Mouse (Mus musculus): ENCODE results near the gene Pde3a. TPM values are rescaled to one million over a fixed set of nuclear protein-coding genes. Genes with fewer than 3 reads are reported as not detected.

The Pde3a gene
- total and polyA plus RNA-seq, 2 experiments from 2014 or later = 1.2 to 4.9 TPM

DNA sequence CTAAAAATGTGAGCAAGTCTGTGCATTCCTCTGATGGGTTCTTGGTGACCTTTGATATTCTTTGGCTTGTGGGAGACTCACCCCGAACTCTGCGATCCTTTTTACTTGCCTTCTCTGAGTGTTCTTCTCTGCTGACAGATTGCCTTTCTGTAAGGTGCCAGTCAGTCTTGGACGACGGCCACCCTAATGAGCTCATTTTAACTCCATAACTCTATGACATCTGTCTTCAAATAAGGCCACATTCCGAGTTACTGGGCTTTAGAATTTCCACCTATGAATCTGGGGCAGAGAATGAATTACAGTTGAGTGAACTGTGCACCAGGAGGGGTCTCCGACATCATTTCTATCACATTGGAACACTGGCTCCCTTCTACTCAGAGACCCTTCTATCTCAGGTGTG, 176.0 kb downstream of the Pde3a start:
- Histone ChIP-seq H3K9me3 (ENCODE audit: low read length) (no peaks in the 10 kb centered on the region), H3K9ac (no peak overlapping the region), H3K36me3 (ENCODE audit: insufficient read depth) (no peaks in the 10 kb centered on the region), H3K27me3 (ENCODE audit: insufficient read depth, low read length) (no peaks in the 10 kb centered on the region), H3K27ac (ENCODE audit: low read depth, low read length) (no peak overlapping the region), H3K4me1 (ENCODE audit: insufficient read depth) (no peaks in the 10 kb centered on the region), H3K4me2 (ENCODE audit: low read depth) (no peak overlapping the region), H3K4me3 (ENCODE audit: low read depth, low read length) (no peak overlapping the region)
- WGBS = 67% methylated on average over 6 of the region's 6 CpGs
- DNase-seq (no peak), ATAC-seq (no peak)
- no peak for TF ChIP-seq CTCF (IDR thresholded peaks at IDR 0.05; ENCODE audit: low read depth)

- Histone ChIP-seq H3K4me3 (ENCODE audit: low read depth, low read length) (no peak overlapping the region), H3K4me1 (ENCODE audit: insufficient read depth) (no peaks in the 10 kb centered on the region), H3K9me3 (ENCODE audit: low read length) (no peaks in the 10 kb centered on the region), H3K9ac (no peak overlapping the region), H3K4me2 (ENCODE audit: low read depth) (no peak overlapping the region), H3K36me3 (ENCODE audit: insufficient read depth) (no peaks in the 10 kb centered on the region), H3K27ac (ENCODE audit: low read depth, low read length) (no peak overlapping the region), H3K27me3 (ENCODE audit: insufficient read depth, low read length) (no peaks in the 10 kb centered on the region)
- DNase-seq = no peak
- 55% methylated on average over 4 of the region's 4 CpGs for WGBS
- no peak for TF ChIP-seq CTCF (IDR thresholded peaks at IDR 0.05; ENCODE audit: low read depth)
- peak; percentile 77; the same call in 1 of the 2 replicates for ATAC-seq
Observed at GRCm38 (mm10) chr6:141428587-141428986, 179.5 kb downstream of the Pde3a start.

- Histone ChIP-seq H3K36me3 (ENCODE audit: insufficient read depth) (no peaks in the 10 kb centered on the region), H3K27ac (ENCODE audit: low read depth, low read length) (no peak overlapping the region), H3K9ac (no peak overlapping the region), H3K9me3 (ENCODE audit: low read length) (no peaks in the 10 kb centered on the region), H3K27me3 (ENCODE audit: insufficient read depth, low read length) (no peaks in the 10 kb centered on the region), H3K4me2 (ENCODE audit: low read depth) (no peak overlapping the region), H3K4me3 (ENCODE audit: low read depth, low read length) (no peak overlapping the region), H3K4me1 (ENCODE audit: insufficient read depth) (peaks cover 8% of the 10 kb centered on the region; the same call in 1 of the 2 replicates)
- no peak for ATAC-seq
- TF ChIP-seq CTCF (IDR thresholded peaks at IDR 0.05; ENCODE audit: low read depth) = peak; percentile 51
- WGBS = 98% methylated on average over 1 of the region's 1 CpGs
- DNase-seq = no peak
Observed at GRCm38 (mm10) chr6:141430134-141430533, 181.1 kb downstream of the Pde3a start.

GRCm38 (mm10) chr6:141432271-141432974, 183.4 kb downstream of the Pde3a start:
- no peak overlapping the region for H3K4me3 ChIP-seq (ENCODE audit: low read depth, low read length)
- no peak for TF ChIP-seq CTCF (IDR thresholded peaks at IDR 0.05; ENCODE audit: low read depth)
- DNase-seq (no peak), ATAC-seq (no peak)
- H3K27ac ChIP-seq (ENCODE audit: low read depth, low read length) = no peak overlapping the region
- 94% methylated on average over 13 of the region's 13 CpGs for WGBS
- H3K27me3 ChIP-seq (ENCODE audit: insufficient read depth, low read length) = no peaks in the 10 kb centered on the region
- H3K4me2 ChIP-seq (ENCODE audit: low read depth) = no peak overlapping the region
- H3K36me3 ChIP-seq (ENCODE audit: insufficient read depth) = no peaks in the 10 kb centered on the region
- peaks cover 8% of the 10 kb centered on the region; the same call in 1 of the 2 replicates for H3K4me1 ChIP-seq (ENCODE audit: insufficient read depth)
- H3K9me3 ChIP-seq (ENCODE audit: low read length) = no peaks in the 10 kb centered on the region
- H3K9ac ChIP-seq = no peak overlapping the region

GRCm38 (mm10) chr6:141433917-141434756, 185.1 kb downstream of the Pde3a start:
- Histone ChIP-seq H3K4me3 (ENCODE audit: low read depth, low read length) (no peak overlapping the region), H3K9me3 (ENCODE audit: low read length) (no peaks in the 10 kb centered on the region), H3K4me2 (ENCODE audit: low read depth) (no peak overlapping the region), H3K27ac (ENCODE audit: low read depth, low read length) (peak overlapping the region; percentile 66), H3K9ac (no peak overlapping the region), H3K27me3 (ENCODE audit: insufficient read depth, low read length) (no peaks in the 10 kb centered on the region), H3K36me3 (ENCODE audit: insufficient read depth) (no peaks in the 10 kb centered on the region), H3K4me1 (ENCODE audit: insufficient read depth) (peaks cover 8% of the 10 kb centered on the region; the same call in 1 of the 2 replicates)
- 20% methylated on average over 10 of the region's 10 CpGs for WGBS
- DNase-seq (peak; percentile 68), ATAC-seq (peak; percentile 82)
- no peak for TF ChIP-seq CTCF (IDR thresholded peaks at IDR 0.05; ENCODE audit: low read depth)

GRCm38 (mm10) chr6:141435160-141435559, 186.1 kb downstream of the Pde3a start:
- WGBS = 41% methylated on average over 4 of the region's 4 CpGs
- H3K9ac ChIP-seq = no peak overlapping the region
- peak overlapping the region; percentile 66 for H3K27ac ChIP-seq (ENCODE audit: low read depth, low read length)
- DNase-seq (peak; percentile 39), ATAC-seq (0 out of 2 replicates have a peak, but pooled peaks have one; percentile 16)
- no peaks in the 10 kb centered on the region for H3K9me3 ChIP-seq (ENCODE audit: low read length)
- TF ChIP-seq CTCF (IDR thresholded peaks at IDR 0.05; ENCODE audit: low read depth) = no peak
- H3K36me3 ChIP-seq (ENCODE audit: insufficient read depth) = no peaks in the 10 kb centered on the region
- H3K4me2 ChIP-seq (ENCODE audit: low read depth) = no peak overlapping the region
- peaks cover 8% of the 10 kb centered on the region; the same call in 1 of the 2 replicates for H3K4me1 ChIP-seq (ENCODE audit: insufficient read depth)
- H3K27me3 ChIP-seq (ENCODE audit: insufficient read depth, low read length) = no peaks in the 10 kb centered on the region
- no peak overlapping the region for H3K4me3 ChIP-seq (ENCODE audit: low read depth, low read length)

DNA sequence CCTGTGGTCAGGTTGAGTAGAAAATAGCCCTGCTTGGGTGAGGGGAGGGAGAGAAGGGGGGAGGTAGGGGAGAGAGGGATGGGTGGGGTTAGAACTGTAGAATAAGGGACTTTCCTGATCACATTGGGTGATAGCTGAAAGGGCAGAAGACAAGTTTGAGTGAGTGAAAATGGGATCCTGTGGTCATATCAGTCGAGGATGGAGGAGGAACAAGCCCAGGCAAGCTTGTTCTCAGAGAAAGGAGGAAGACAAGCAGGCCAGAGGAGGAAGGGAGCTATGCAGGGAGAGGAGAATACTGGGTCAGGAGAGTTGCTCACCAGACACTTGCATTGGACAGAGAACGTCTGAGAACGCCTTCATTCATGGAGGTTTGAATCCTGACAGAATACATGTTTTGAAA, 190.9 kb downstream of the Pde3a start:
- ATAC-seq (no peak), DNase-seq (no peak)
- TF ChIP-seq CTCF (IDR thresholded peaks at IDR 0.05; ENCODE audit: low read depth) = no peak
- Histone ChIP-seq H3K36me3 (ENCODE audit: insufficient read depth) (no peaks in the 10 kb centered on the region), H3K4me1 (ENCODE audit: insufficient read depth) (no peaks in the 10 kb centered on the region), H3K9me3 (ENCODE audit: low read length) (no peaks in the 10 kb centered on the region), H3K4me3 (ENCODE audit: low read depth, low read length) (no peak overlapping the region), H3K27ac (ENCODE audit: low read depth, low read length) (no peak overlapping the region), H3K27me3 (ENCODE audit: insufficient read depth, low read length) (no peaks in the 10 kb centered on the region), H3K9ac (no peak overlapping the region), H3K4me2 (ENCODE audit: low read depth) (no peak overlapping the region)
- 77% methylated on average over 3 of the region's 3 CpGs for WGBS
